Mouse (Mus musculus): ENCODE data around the gene Smim24.

DNA sequence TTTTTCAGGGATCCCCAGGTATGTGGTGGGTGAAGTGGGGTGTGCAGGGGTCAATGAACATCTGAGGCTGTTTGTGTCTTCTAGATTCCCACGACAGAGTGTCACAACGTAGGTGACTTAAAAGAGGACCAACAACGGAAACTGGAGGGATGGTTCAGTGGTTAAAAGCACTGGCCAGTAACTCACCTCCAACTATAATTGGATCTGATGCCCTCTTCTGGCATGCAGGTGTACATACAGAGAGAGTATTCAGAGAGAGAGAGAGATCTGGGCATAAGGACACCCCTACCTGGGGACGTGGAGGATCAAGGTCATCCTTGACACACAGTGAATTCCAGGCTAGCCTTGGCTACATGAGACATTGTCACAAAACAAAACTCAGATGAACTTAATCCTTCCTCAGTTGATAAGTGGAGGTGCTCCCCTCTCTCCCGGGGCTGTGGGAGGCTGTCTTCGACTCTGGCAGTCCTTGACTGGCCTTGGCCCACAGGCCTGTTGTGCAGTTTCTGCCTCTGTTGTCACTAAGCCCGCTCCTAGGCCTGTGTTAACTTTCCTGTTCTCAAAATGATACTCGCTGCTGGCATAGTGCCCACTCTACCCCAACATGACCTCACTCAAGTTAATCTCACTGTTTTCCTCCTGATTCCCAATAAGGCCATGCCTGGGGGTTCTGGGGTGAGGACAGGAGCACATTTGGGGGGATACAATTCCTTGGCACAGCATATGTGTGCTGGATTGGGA, 48.3 kb upstream of the Smim24 start:
- TF ChIP-seq CTCF (IDR thresholded peaks at IDR 0.05; ENCODE audit: extremely low read depth, insufficient read length, insufficient replicate concordance, low read depth, low read length) (no peak), POLR2A (IDR thresholded peaks at IDR 0.05; ENCODE audit: low read depth, low read length) (no peak)

Data from small intestine, adult 2 months (tissue).